Mouse (Mus musculus) heart, embryonic 16.5 days (tissue): ENCODE measurements at regions not wholly inside any gene's neighbourhood (a gene's known extent, or its start where the extent isn't known, plus 50 kb on each side); places are given as distances from the start of the nearest gene placed in this dataset.
"Not testable (repeated sequence)": the region's sequence is repeated elsewhere in the genome, so short reads cannot be mapped to it uniquely, and the experiment has no call there.

Experiments used
- ATAC-seq: fragments of 200-750 bp; cut with Nextera tagmentation; replicated peaks from 2 replicates; pipeline ENCODE4 v1.8.0; 2017; ENCODE audit warnings: moderate number of reproducible peaks; ENCODE audit not compliant: insufficient read depth, low FRiP score; ENCODE audit errors: extremely low read depth
- H3K27ac ChIP-seq: fragments of 300-500 bp; sonication (generic); 2 replicates; pipeline ENCODE4 v1.5.1; 2014; ENCODE audit warnings: mild to moderate bottlenecking, low read length, control low read depth, moderate library complexity
- H3K27me3 ChIP-seq: fragments of 300-500 bp; sonication (generic); 2 replicates; pipeline ENCODE4 v1.6.1; 2014; ENCODE audit warnings: low read length, mixed read lengths; ENCODE audit not compliant: control insufficient read depth, insufficient read depth
- H3K36me3 ChIP-seq: fragments of 300-500 bp; sonication (generic); 2 replicates; pipeline ENCODE4 v1.6.1; 2014; ENCODE audit not compliant: control insufficient read depth, insufficient read depth
- H3K4me1 ChIP-seq: fragments of 300-500 bp; sonication (generic); 2 replicates; pipeline ENCODE4 v1.6.1; 2014; ENCODE audit warnings: low read length, mixed read lengths; ENCODE audit not compliant: control insufficient read depth, insufficient read depth
- H3K4me2 ChIP-seq: fragments of 300-500 bp; sonication (generic); 2 replicates; pipeline ENCODE4 v1.6.1; 2014; ENCODE audit warnings: low read depth, mild to moderate bottlenecking, control low read depth, low read length
- H3K4me3 ChIP-seq: fragments of 300-500 bp; sonication (generic); 2 replicates; pipeline ENCODE4 v1.5.1; 2014; ENCODE audit warnings: mild to moderate bottlenecking, control low read depth, low read length
- H3K9ac ChIP-seq: fragments of 300-500 bp; sonication (generic); 2 replicates; pipeline ENCODE4 v1.6.1; 2014; ENCODE audit warnings: low read length, control low read depth
- H3K9me3 ChIP-seq: fragments of 300-500 bp; sonication (generic); replicated peaks from 2 replicates; pipeline ENCODE4 v1.6.1; 2016; ENCODE audit warnings: low read length; ENCODE audit not compliant: control insufficient read depth
- WGBS: fragments of 180-500 bp; shearing (Covaris S2); extraction: QIAGEN DNeasy Blood & Tissue Kit; methylation state at CpG from one replicate; pipeline ENCODE4 v1.1.7; 2014; 5-methylcytosine and 5-hydroxymethylcytosine counted together

- ATAC-seq = no peak
- H3K4me2 ChIP-seq = no peak overlapping the region
- no peaks in the 10 kb centered on the region for H3K36me3 ChIP-seq
- WGBS = 76% methylated on average over 4 of the region's 4 CpGs
- no peaks in the 10 kb centered on the region for H3K27me3 ChIP-seq
- no peaks in the 10 kb centered on the region for H3K9me3 ChIP-seq
- H3K27ac ChIP-seq = no peak overlapping the region
- no peaks in the 10 kb centered on the region for H3K4me1 ChIP-seq
- H3K4me3 ChIP-seq = no peak overlapping the region
- no peak overlapping the region for H3K9ac ChIP-seq
Measured at GRCm38 (mm10) chr3:120342747-120343377, 558.6 kb upstream of the Ptbp2 start.

GRCm38 (mm10) chr3:120341882-120342281 is 557.6 kb upstream of the Ptbp2 start:
- no peaks in the 10 kb centered on the region for H3K27me3 ChIP-seq
- no peaks in the 10 kb centered on the region for H3K9me3 ChIP-seq
- no peak overlapping the region for H3K9ac ChIP-seq
- WGBS = 66% methylated on average over 2 of the region's 2 CpGs
- no peak overlapping the region for H3K27ac ChIP-seq
- H3K4me1 ChIP-seq = no peaks in the 10 kb centered on the region
- H3K4me3 ChIP-seq = no peak overlapping the region
- no peaks in the 10 kb centered on the region for H3K36me3 ChIP-seq
- no peak for ATAC-seq
- H3K4me2 ChIP-seq = no peak overlapping the region

- Histone ChIP-seq H3K9ac (no peak overlapping the region), H3K4me1 (no peaks in the 10 kb centered on the region), H3K27ac (no peak overlapping the region), H3K4me3 (no peak overlapping the region), H3K4me2 (no peak overlapping the region), H3K36me3 (no peaks in the 10 kb centered on the region), H3K27me3 (no peaks in the 10 kb centered on the region), H3K9me3 (no peaks in the 10 kb centered on the region)
- WGBS = 70% methylated on average over 7 of the region's 7 CpGs
- no peak for ATAC-seq
Measured at GRCm38 (mm10) chr3:120335843-120336585, 551.7 kb upstream of the Ptbp2 start.

- not testable (repeated sequence) for H3K9me3 ChIP-seq, H3K4me2 ChIP-seq, H3K4me1 ChIP-seq, ATAC-seq, H3K27ac ChIP-seq, H3K27me3 ChIP-seq, H3K36me3 ChIP-seq, H3K9ac ChIP-seq, H3K4me3 ChIP-seq
- WGBS = 91% methylated on average over 3 of the region's 3 CpGs
Measured at GRCm38 (mm10) chr3:120307042-120307441, 522.8 kb upstream of the Ptbp2 start.

- no peak overlapping the region for H3K9ac ChIP-seq
- WGBS = 80% methylated on average over 8 of the region's 8 CpGs
- ATAC-seq = no peak
Measured at GRCm38 (mm10) chr3:120305608-120306007, 521.3 kb upstream of the Ptbp2 start.

More at GRCm38 (mm10) chr3:120305608-120306007, 521.3 kb upstream of the Ptbp2 start:
- Histone ChIP-seq H3K9me3 (no peaks in the 10 kb centered on the region), H3K36me3 (no peaks in the 10 kb centered on the region), H3K4me1 (no peaks in the 10 kb centered on the region), H3K4me2 (no peak overlapping the region), H3K27me3 (no peaks in the 10 kb centered on the region), H3K4me3 (no peak overlapping the region), H3K27ac (no peak overlapping the region)
